Mouse (Mus musculus): ENCODE measurements around the gene Zc3h18.
A peak's percentile ranks its signal among the peaks of the same experiment; 100 is the strongest.

Zc3h18 gene

GRCm38 (mm10) chr8:122347811-122348552 lies 28.4 kb upstream of the Zc3h18 start:
- DNase-seq = no peak

DNA sequence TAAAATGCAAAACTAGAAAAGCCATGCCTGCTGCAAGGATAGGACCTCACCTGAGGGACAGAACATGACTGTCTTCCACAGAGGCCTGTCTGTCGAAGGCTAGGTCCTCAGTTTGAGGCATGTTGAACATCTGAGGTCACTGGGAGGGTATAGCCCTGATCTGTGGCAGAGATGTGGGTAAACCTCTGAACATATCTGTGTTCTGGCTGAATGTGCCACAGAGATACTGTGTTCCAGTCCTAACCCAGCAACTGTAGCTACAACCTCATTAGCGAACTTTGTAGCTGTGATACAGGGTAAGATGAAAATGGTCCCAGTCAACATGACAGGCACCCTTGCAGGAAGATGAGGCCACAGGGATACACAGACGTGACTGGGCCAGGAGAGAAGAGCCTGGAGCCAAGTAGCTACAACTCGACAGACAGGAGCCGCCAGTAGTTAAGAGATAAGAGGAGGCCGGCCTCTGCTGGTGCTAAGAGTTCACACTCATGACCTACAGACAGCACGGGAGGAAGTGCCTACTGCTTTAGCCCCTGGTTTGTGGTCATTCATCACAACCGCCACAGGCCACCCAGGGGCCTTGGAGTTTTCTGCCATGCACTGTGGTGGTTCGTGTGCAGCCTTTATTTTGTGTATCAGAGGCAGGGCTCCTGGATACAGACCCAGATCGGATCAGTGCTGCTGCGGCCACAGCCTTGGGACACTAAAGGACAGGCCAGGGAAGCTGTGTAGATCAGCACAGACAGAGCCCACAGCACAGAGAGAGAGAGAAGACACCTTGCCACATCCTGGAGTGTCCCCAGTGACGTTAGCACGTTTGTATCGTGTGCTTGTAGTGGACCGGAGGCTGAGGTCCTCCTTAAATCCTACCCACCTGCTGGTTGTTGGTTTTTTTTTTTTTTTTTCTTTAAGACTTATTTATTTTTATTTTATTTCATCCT lies 26.8 kb upstream of the Zc3h18 start:
- no peak for DNase-seq

- no peak for DNase-seq
These were observed 25.9 kb upstream of the Zc3h18 start for GRCm38 (mm10) chr8:122350309-122351089.

DNA sequence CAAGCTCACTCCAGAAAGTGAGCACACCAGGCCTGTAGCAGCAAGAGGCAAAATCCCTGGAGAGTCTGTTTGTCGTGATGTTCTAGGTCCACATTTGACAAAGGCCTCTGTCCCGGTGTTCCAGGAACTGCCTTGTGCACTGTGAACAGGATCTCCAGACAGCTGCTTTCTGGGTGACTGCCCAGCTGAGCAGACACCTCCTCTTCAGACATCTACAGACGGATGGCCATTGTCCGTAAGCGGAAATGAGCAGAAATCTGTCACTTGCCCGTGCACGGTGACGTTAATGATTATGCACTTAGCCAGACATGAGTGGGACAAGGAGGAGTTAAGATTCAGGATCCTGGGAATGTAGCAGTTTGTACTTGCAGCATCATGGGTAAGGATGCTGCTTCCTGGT lies 22.3 kb upstream of the Zc3h18 start:
- DNase-seq = no peak

DNA sequence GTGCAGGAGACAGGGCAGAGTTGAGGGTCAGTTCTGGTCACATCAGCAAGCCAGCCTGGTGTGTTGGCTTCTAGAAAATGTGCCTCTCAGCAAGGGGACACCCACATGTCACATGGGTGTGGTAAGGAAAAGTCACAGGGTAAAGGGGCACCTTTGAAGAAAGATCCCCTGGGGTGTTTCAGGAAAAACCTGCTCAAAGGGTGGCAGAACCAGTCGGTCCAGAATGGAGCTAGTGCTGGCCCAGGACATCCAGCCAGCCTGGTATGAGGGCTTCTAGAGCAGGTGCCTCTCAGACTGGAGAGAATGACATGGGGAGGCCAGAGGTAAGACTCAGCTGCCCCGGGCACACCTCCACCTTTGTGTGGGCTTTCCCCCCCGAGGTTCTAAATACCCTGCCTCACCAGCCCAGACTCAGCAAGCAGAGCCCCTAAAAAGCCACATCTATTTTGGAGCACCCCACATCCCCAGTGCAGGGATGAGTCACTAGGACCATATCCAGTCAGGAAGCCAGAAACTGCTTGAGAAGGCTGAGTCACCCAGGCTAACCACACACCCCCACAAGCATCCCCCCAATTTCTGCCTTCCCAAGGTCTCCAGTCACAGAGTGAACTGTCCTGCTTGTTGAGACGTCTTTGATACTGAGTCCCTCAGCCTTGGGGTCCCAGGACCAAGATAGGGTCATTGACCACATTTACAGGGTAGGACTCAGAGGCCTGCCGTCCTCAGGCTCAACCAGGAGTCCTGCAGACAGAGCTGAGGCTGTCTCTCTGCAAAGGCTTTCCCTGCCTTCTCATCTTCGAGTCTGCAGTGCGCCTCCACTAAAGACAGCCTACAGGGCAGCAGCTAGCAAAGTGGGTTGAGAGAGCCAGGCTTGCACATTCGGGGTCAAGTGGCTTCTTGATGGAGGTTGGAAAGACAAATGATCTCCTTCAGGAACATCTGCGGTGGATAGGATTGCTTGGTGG lies 20.5 kb upstream of the Zc3h18 start:
- DNase-seq = peak; percentile 40

DNA sequence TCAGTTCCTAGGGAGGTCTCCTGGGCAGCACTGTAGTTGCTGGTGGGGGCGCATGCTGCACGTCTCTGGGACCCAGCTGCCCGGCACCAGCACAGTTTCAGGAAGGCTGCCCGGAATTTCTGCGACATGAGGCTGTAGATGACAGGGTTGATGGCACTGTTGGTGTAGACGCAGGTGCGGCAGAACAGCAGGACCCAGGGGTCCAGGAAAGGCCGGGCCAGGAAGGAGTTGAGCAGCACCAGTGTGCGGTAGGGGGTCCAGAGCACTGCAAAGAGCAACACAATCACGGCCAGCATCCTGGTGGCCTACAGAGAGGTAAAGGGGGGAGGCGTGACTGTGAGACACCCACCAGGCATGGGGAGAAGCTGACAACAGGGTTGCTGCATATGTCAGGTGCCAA lies 19.2 kb upstream of the Zc3h18 start:
- DNase-seq = no peak

DNA sequence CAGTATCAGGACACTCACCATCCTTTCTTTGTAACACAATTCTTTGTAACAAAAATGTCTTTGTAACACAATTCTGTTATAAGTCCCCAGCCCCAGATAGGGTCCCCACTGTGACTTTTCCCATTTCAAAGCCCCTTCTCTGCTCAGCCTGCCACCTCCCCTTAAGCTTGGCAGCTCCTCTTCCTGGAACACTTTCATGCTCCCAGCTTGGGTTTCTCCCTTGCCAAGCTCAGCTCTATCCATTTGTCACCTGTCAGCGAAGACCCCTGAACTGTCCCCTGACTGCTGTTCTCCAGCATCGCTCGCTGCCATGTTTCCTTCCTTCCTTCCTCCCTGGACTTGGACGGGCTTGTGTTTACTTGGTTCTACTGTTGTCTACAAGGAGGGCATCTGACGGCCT lies 18.8 kb upstream of the Zc3h18 start:
- no peak for DNase-seq

GRCm38 (mm10) chr8:122359111-122359775 lies 17.2 kb upstream of the Zc3h18 start:
- DNase-seq = no peak

DNA sequence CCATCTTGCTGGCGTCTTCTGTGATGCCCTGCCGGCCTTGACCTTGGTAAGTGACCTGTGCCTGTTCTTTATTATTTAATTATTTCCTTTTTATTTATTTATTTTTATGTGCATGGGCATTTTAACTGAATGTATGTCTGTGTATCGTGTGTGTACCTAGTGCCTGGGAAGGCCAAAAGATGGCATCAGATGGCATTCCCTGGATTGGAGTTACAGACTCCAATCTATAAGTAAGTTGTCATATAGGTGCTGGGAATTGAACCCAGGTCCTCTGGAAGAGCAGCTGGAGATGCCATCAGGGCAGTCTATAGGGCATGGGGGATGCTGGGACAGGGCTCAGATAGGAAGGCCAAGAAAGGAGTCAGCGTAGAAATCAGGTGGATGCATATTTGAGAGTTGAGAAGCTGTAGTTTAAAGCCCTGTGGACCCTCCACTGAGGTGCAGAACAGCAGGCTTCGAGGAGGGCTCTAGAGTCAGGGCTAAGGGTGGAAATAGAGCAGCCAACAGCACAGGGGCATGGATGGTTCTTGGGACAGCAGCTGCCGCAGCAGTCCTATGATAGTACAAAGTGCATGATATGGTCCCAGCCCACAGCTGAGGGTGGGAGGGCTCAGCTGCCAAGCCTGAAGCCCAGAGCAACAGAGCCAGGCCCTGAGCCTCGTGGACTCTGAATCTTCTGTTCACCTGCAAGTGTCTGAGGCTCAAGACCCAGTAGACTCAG lies 15.6 kb upstream of the Zc3h18 start, which contains the start of gene Trhr2:
Trhr2 (minus strand) TSS at position 51 of the 721 bp plus-strand sequence.
- no peak for DNase-seq

DNA sequence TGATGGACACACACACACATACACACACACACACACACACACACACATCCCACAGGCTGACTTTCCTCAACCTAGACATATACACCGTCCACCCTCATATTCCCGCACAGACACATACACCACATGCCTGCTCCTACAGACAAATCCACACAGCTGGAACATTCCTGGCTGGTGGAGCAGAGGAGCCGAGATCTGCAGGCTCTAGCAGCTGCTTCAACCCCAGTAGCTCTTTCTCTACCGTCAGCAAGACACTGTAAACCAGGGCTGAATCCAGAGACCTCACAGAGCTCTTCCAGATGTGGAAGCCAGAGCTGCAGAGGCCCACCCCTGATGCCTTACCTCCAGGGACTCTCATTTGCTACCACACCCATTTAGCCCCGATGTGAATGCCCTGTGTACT lies 14.1 kb upstream of the Zc3h18 start:
- no peak for DNase-seq

DNA sequence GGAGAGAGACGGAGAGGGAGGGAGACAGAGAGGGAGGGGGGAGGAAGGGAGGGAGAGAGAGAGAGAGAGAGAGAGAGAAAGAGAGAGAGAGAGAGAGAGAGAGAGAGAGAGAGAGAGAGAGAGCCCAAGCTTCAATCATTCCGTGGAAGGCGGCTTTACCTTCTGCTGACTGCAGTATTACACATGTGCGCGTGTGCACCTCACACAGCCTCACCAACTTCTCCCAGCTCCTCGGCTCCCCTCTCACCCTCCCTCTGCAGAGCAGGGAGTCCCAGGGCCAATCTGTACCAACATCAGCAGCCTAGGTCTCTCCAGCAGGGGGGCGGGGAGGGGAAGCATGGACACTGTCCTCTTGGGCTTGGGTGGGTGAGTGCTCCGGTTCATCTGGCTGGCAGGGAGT lies 13.4 kb upstream of the Zc3h18 start:
- DNase-seq = no peak

- no peak for DNase-seq
These were observed 7.9 kb upstream of the Zc3h18 start for GRCm38 (mm10) chr8:122368494-122368893.

DNA sequence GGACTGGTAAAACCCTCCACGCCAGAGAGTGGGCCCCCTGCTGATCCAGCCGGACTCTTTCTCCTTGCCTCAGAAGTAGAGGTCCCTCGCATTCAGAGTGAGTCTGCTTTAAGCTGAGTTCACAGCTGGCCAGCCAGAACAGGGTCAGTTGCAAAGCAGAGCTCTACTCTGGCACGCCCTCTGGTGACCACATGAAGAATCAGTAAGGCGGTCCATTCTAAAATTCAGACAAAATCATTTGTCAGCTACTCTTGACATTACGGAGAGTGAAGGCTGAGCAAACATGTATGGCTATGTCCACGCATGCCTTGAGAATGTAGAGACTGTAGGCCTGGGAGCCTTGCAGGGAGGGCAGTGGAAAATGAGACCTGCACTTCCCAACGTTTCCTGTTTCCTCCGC lies 6.7 kb upstream of the Zc3h18 start:
- peak; percentile 77 for DNase-seq

DNA sequence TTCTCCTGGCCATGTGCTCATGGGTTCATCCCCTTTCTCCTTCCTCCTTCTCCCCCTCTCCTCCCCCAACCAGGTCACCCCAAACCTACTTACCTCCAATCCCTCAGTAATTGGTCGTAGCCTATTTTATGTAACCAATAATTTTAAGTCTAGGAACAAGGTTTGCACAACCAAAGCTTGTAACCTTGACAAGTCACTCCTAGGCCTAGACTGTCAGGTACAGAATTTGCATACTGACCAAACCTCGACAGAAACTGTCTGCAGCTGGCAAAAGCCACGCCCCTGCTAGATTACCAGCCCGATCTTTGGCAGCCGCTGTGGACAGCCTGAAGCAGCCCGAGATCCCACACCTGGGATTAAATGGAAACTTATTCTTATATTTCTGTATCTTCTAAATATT lies 4.7 kb upstream of the Zc3h18 start:
- no peak for DNase-seq

GRCm38 (mm10) chr8:122375320-122375719 lies 1.1 kb upstream of the Zc3h18 start:
- no peak for DNase-seq

DNA sequence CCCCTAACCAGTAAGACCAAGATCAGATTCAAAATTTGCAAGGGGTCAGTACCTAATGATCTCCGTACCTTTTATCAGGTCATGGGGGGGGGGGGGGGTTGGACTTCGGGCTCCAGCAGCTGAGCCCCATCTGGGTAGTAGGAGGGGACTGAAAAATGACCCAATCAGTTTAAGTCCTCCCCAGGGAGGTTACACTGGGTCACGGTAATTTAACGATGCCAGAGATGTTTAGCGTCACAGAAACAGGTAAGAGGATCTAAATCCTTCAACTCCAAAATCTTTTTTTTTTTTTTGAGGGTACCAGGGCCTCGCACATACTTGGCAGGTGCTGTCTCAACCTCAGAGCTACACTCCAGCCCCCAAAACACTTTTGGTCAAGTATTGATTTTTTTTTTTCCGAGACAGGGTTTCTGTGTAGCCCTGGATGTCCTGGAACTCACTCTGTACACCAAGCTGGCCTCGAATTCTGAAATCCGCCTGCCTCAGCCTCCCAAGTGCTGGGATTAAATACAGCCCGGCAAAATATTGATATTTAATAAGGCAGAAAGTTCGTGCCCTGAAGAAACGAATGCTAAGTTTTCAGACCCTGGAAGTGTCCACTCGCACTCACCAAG lies 551 bp upstream of the Zc3h18 start:
- DNase-seq = no peak

DNA sequence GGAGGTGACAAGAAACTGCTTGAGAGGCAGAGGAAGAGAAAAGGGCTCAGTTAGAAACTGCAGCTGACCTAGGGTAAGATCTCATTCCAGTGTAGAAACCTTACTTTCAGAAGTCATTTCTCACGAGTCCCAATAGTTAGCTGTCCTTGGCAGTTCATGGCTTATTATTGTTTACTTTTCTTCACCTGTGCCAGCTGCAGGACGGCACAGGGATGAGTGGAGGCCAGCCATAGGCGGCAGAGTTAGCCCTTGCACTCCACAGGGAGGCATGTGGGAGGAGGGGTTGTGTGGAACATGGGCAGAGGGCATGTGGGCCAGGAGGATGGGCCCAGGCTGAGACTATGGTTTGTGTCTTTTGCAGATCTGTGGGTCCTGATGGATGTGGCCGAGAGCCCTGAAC lies 6.6 kb downstream of the Zc3h18 start:
- DNase-seq = no peak

- no peak for DNase-seq
These were observed 12.9 kb downstream of the Zc3h18 start for GRCm38 (mm10) chr8:122389357-122389756.

- DNase-seq = no peak
These were observed 14.3 kb downstream of the Zc3h18 start for GRCm38 (mm10) chr8:122390758-122391157.

DNA sequence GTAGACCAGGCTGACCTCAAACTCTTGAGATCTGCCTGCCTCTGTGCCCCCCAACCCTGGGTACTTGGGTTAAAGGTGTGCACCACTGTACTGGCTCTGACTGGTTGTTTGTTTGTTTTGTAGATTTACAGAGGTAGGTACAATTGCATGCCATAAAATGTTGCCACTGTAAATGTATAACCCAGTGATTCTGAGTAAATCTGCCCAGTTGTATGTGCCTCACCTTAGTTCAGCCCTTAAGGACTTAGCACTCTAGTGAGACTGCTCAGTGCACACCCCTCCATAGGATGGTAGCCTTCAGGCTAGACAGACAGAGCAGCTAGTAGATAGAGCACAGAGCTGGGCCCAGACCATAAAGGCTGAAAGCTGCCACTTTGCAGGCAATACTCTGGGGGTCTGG lies 17.3 kb downstream of the Zc3h18 start:
- DNase-seq = no peak
